Mouse (Mus musculus) brown adipose tissue, adult 24 weeks (tissue): ENCODE measurements around the gene Pkn1. TPM values are rescaled to one million over a fixed set of nuclear protein-coding genes. Genes with fewer than 3 reads are reported as not detected.
A peak's percentile ranks its signal among the peaks of the same experiment; 100 is the strongest.

Experiments
- H3K27ac ChIP-seq: fragments of 200-500 bp; replicated peaks from 2 replicates; pipeline ENCODE4 v1.5.1; 2012; ENCODE audit warnings: low read depth, mild to moderate bottlenecking, low read length
- H3K4me1 ChIP-seq: fragments of 200-500 bp; 2 replicates; pipeline ENCODE4 v1.6.1; 2012; ENCODE audit warnings: low read length, mixed read lengths; ENCODE audit not compliant: control insufficient read depth, insufficient read depth, insufficient read length
- H3K4me3 ChIP-seq: fragments of 200-500 bp; 2 replicates; pipeline ENCODE4 v1.5.1; 2012; ENCODE audit warnings: low read depth, mild to moderate bottlenecking, low read length, moderate library complexity; ENCODE audit not compliant: insufficient read depth
- polyA plus RNA-seq: library from polyadenylated mRNA; stranded (reverse); fragments of >200 nt; gene quantifications from 2 replicates; pipeline ENCODE4 v1.2.4, GENCODE M21; 2012; ENCODE audit not compliant: missing spikeins, insufficient read depth, insufficient read length

Gene Pkn1
- polyA plus RNA-seq, 1 experiment: 98.1 TPM

- H3K27ac ChIP-seq: peak overlapping the region; percentile 76
- peak overlapping the region; percentile 36 for H3K4me3 ChIP-seq
- H3K4me1 ChIP-seq: peaks cover 3% of the 10 kb centered on the region; the same call in 1 of the 2 replicates
Measured at GRCm38 (mm10) chr8:83714676-83715030, 15.7 kb upstream of the Pkn1 start.

GRCm38 (mm10) chr8:83707554-83707953, 8.6 kb upstream of the Pkn1 start:
- H3K4me3 ChIP-seq: no peak overlapping the region
- no peaks in the 10 kb centered on the region for H3K4me1 ChIP-seq
- H3K27ac ChIP-seq: no peak overlapping the region

GRCm38 (mm10) chr8:83706411-83706810, 7.4 kb upstream of the Pkn1 start:
- Histone ChIP-seq H3K4me1 (no peaks in the 10 kb centered on the region), H3K4me3 (no peak overlapping the region), H3K27ac (no peak overlapping the region)

- Histone ChIP-seq H3K4me1 (no peaks in the 10 kb centered on the region; the same call in 1 of the 2 replicates), H3K4me3 (no peak overlapping the region)
Measured at GRCm38 (mm10) chr8:83703426-83703825, 4.4 kb upstream of the Pkn1 start.

GRCm38 (mm10) chr8:83700423-83701085, 1.6 kb upstream of the Pkn1 start:
- Histone ChIP-seq H3K4me3 (no peak overlapping the region), H3K4me1 (peaks cover 9% of the 10 kb centered on the region), H3K27ac (no peak overlapping the region)

More at GRCm38 (mm10) chr8:83703426-83703825, 4.4 kb upstream of the Pkn1 start:
- no peak overlapping the region for H3K27ac ChIP-seq

GRCm38 (mm10) chr8:83699566-83699965, 587 bp upstream of the Pkn1 start:
- peak overlapping the region; percentile 95 for H3K4me3 ChIP-seq
- H3K4me1 ChIP-seq: peaks cover 19% of the 10 kb centered on the region
- peak overlapping the region; percentile 56 for H3K27ac ChIP-seq

GRCm38 (mm10) chr8:83698291-83698660, 703 bp downstream of the Pkn1 start:
- Histone ChIP-seq H3K27ac (peak overlapping the region; percentile 92), H3K4me1 (peaks cover 32% of the 10 kb centered on the region), H3K4me3 (peak overlapping the region; percentile 95)

- H3K4me3 ChIP-seq: peak overlapping the region; percentile 95
- H3K4me1 ChIP-seq: peaks cover 35% of the 10 kb centered on the region
- peak overlapping the region; percentile 92 for H3K27ac ChIP-seq
Measured at GRCm38 (mm10) chr8:83697374-83698220, 1.4 kb downstream of the Pkn1 start.

GRCm38 (mm10) chr8:83695351-83696106, 3.5 kb downstream of the Pkn1 start:
- Histone ChIP-seq H3K4me3 (no peak overlapping the region), H3K4me1 (peaks cover 37% of the 10 kb centered on the region), H3K27ac (peak overlapping the region; percentile 63)

GRCm38 (mm10) chr8:83694369-83695160, 4.4 kb downstream of the Pkn1 start:
- Histone ChIP-seq H3K4me1 (peaks cover 37% of the 10 kb centered on the region), H3K27ac (peak overlapping the region; percentile 63), H3K4me3 (no peak overlapping the region)

GRCm38 (mm10) chr8:83693609-83694236, 5.3 kb downstream of the Pkn1 start:
- H3K4me1 ChIP-seq: peaks cover 37% of the 10 kb centered on the region
- peak overlapping the region; percentile 27 for H3K4me3 ChIP-seq
- peak overlapping the region; percentile 63 for H3K27ac ChIP-seq

- H3K4me1 ChIP-seq: peaks cover 22% of the 10 kb centered on the region
- H3K4me3 ChIP-seq: no peak overlapping the region
- H3K27ac ChIP-seq: no peak overlapping the region
Measured at GRCm38 (mm10) chr8:83689264-83689663, 9.7 kb downstream of the Pkn1 start.

- peaks cover 14% of the 10 kb centered on the region for H3K4me1 ChIP-seq
- H3K27ac ChIP-seq: peak overlapping the region; percentile 100
- H3K4me3 ChIP-seq: peak overlapping the region; percentile 13; the same call in 1 of the 2 replicates
Measured at GRCm38 (mm10) chr8:83684517-83684916, 14.5 kb downstream of the Pkn1 start.

GRCm38 (mm10) chr8:83681099-83681498, 17.9 kb downstream of the Pkn1 start:
- H3K4me3 ChIP-seq: no peak overlapping the region
- peaks cover 14% of the 10 kb centered on the region for H3K4me1 ChIP-seq
- 0 out of 2 replicates have a peak overlapping the region, but pooled peaks have one; percentile 9 for H3K27ac ChIP-seq
